Mouse (Mus musculus) kidney, adult 2 months (tissue): Measurements from ENCODE around the gene Esf1. TPM values are rescaled to one million over a fixed set of nuclear protein-coding genes. Genes with fewer than 3 reads are reported as not detected.
"Not testable (repeated sequence)": the region's sequence is repeated elsewhere in the genome, so short reads cannot be mapped to it uniquely, and the experiment has no call there.

ENCODE experiments used
- DNase-seq: peaks from one replicate; pipeline ENCODE4 v3.0.0; 2021
- H3K27ac ChIP-seq: fragments of 200-500 bp; 2 replicates; pipeline ENCODE4 v1.5.1; 2012; ENCODE audit warnings: low read depth, low read length, control low read depth, inconsistent platforms; ENCODE audit not compliant: insufficient read depth
- H3K27me3 ChIP-seq: fragments of 200-500 bp; replicated peaks from 2 replicates; pipeline ENCODE4 v1.6.1; 2012; ENCODE audit warnings: mild to moderate bottlenecking, moderate library complexity, low read length, inconsistent platforms; ENCODE audit not compliant: control insufficient read depth, insufficient read depth
- H3K36me3 ChIP-seq: fragments of 200-500 bp; 2 replicates; pipeline ENCODE4 v1.6.1; 2012; ENCODE audit warnings: mild to moderate bottlenecking, moderate library complexity, low read length, inconsistent platforms; ENCODE audit not compliant: control insufficient read depth, insufficient read depth
- H3K4me1 ChIP-seq: fragments of 200-500 bp; 2 replicates; pipeline ENCODE4 v1.6.1; 2011; ENCODE audit warnings: low read length; ENCODE audit not compliant: control insufficient read depth, insufficient read depth
- H3K4me3 ChIP-seq: fragments of 200-500 bp; 2 replicates; pipeline ENCODE4 v1.5.1; 2011; ENCODE audit warnings: mild to moderate bottlenecking, low read depth, low read length, control low read depth; ENCODE audit not compliant: insufficient read depth
- CTCF ChIP-seq: fragments of 200-500 bp; conservative IDR thresholded peaks from 2 replicates; pipeline ENCODE4 v1.5.1; 2011; ENCODE audit warnings: low read depth, mild to moderate bottlenecking, control low read depth, low read length, moderate library complexity, mixed read lengths; ENCODE audit not compliant: insufficient read depth, insufficient read length
- POLR2A ChIP-seq: fragments of 200-500 bp; IDR thresholded peaks from one replicate; pipeline ENCODE4 v1.6.1; 2011; ENCODE audit warnings: low read depth, low read length, control low read depth
- WGBS: fragments of 180-500 bp; shearing (Covaris S2); methylation state at CpG from one replicate; pipeline ENCODE4 v1.1.7; 2018; 5-methylcytosine and 5-hydroxymethylcytosine counted together
- polyA plus RNA-seq: library from polyadenylated mRNA; depleted of rRNA; stranded (reverse); fragments of >200 nt; gene quantifications from 2 replicates; pipeline ENCODE4 v1.2.3, GENCODE M21; 2012; rRNA removed

Esf1 gene
- polyA plus RNA-seq, 1 experiment: 1.4 TPM

- H3K4me3 ChIP-seq: no peak overlapping the region
- H3K4me1 ChIP-seq: no peaks in the 10 kb centered on the region
- DNase-seq: no peak
- no peaks in the 10 kb centered on the region for H3K36me3 ChIP-seq
- H3K27ac ChIP-seq: no peak overlapping the region
- H3K27me3 ChIP-seq: no peaks in the 10 kb centered on the region
- TF ChIP-seq POLR2A (no peak), CTCF (no peak)
- WGBS: 92% methylated on average over 5 of the region's 5 CpGs
These were observed 76.9 kb downstream of the Esf1 start for GRCm38 (mm10) chr2:140093433-140093832.

- WGBS: 91% methylated on average over 7 of the region's 7 CpGs
- TF ChIP-seq CTCF (no peak), POLR2A (no peak)
- Histone ChIP-seq H3K36me3 (no peaks in the 10 kb centered on the region), H3K4me3 (no peak overlapping the region), H3K27me3 (no peaks in the 10 kb centered on the region), H3K4me1 (no peaks in the 10 kb centered on the region), H3K27ac (no peak overlapping the region)
- DNase-seq: no peak
These were observed 86.1 kb downstream of the Esf1 start for GRCm38 (mm10) chr2:140084245-140084644.

- 85% methylated on average over 11 of the region's 11 CpGs for WGBS
- H3K36me3 ChIP-seq: no peaks in the 10 kb centered on the region
- no peak for DNase-seq
- H3K27me3 ChIP-seq: no peaks in the 10 kb centered on the region
- no peak overlapping the region for H3K27ac ChIP-seq
- no peak overlapping the region for H3K4me3 ChIP-seq
- H3K4me1 ChIP-seq: no peaks in the 10 kb centered on the region
- TF ChIP-seq CTCF (no peak), POLR2A (no peak)
These were observed 89.4 kb downstream of the Esf1 start for GRCm38 (mm10) chr2:140080747-140081577.

- not testable (repeated sequence) for H3K36me3 ChIP-seq, H3K4me3 ChIP-seq, H3K27ac ChIP-seq, DNase-seq, H3K4me1 ChIP-seq, H3K27me3 ChIP-seq
These were observed 91.1 kb downstream of the Esf1 start for GRCm38 (mm10) chr2:140079284-140079683.

- no peaks in the 10 kb centered on the region for H3K4me1 ChIP-seq
- 15% methylated on average over 6 of the region's 6 CpGs for WGBS
- no peak overlapping the region for H3K27ac ChIP-seq
- no peak overlapping the region for H3K4me3 ChIP-seq
- H3K36me3 ChIP-seq: no peaks in the 10 kb centered on the region
- H3K27me3 ChIP-seq: no peaks in the 10 kb centered on the region
- TF ChIP-seq CTCF (no peak), POLR2A (no peak)
- peak; percentile 85 for DNase-seq
These were observed 91.6 kb downstream of the Esf1 start for GRCm38 (mm10) chr2:140078600-140079280.

GRCm38 (mm10) chr2:140077476-140077875 lies 92.9 kb downstream of the Esf1 start:
- 46% methylated on average over 1 of the region's 1 CpGs for WGBS
- Histone ChIP-seq H3K4me3 (no peak overlapping the region), H3K27ac (no peak overlapping the region), H3K4me1 (no peaks in the 10 kb centered on the region), H3K36me3 (no peaks in the 10 kb centered on the region), H3K27me3 (no peaks in the 10 kb centered on the region)
- no peak for TF ChIP-seq POLR2A
- no peak for TF ChIP-seq CTCF
- no peak for DNase-seq

- Histone ChIP-seq H3K4me3 (no peak overlapping the region), H3K36me3 (no peaks in the 10 kb centered on the region), H3K4me1 (no peaks in the 10 kb centered on the region), H3K27me3 (no peaks in the 10 kb centered on the region), H3K27ac (no peak overlapping the region)
- 69% methylated on average over 3 of the region's 3 CpGs for WGBS
- TF ChIP-seq POLR2A (no peak), CTCF (no peak)
- DNase-seq: no peak
These were observed 95.2 kb downstream of the Esf1 start for GRCm38 (mm10) chr2:140075150-140075549.

Other genes with a start within 250 kb of the Esf1 start
- 4.2 and 5.0 TPM in 2 replicates for gene Tasp1, start 103.8 kb downstream of the Esf1 start, polyA plus RNA-seq
- gene Gm17374, start 18.5 kb downstream of the Esf1 start, polyA plus RNA-seq: not detected in 2 replicates
- 10.4 and 10.9 TPM in 2 replicates for gene Ndufaf5, start 85 bp upstream of the Esf1 start, polyA plus RNA-seq
- gene Sel1l2, start 219.1 kb upstream of the Esf1 start, polyA plus RNA-seq: not detected in 2 replicates
- 6.8 and 9.8 TPM in 2 replicates for gene Macrod2, start 224.7 kb upstream of the Esf1 start, polyA plus RNA-seq